Comparison of ENCODE assay signal across 8 mouse cellular contexts in genomic region chr9:117393626-117394525, GRCm38 (mm10).
A peak's percentile ranks its signal among the peaks of the same experiment; 100 is the strongest.
DNase-seq lines count a peak whose midpoint lies in the region; ATAC-seq lines count a peak whose summit lies in the region.

No protein-coding gene starts in this region.

- DNase-seq in hindbrain, embryonic 11.5 days (ENCODE audit: low spot score): no peak
- peak; percentile 59 for DNase-seq in adrenal gland, postnatal 14 days
- DNase-seq in kidney, postnatal 14 days: peak; percentile 88
- peak; percentile 35 for DNase-seq in ovary, postnatal 36 days (ENCODE audit: low spot score)
- DNase-seq in thymus, postnatal 4 days: no peak
- DNase-seq in left cerebral cortex, adult 8-10 months (ENCODE audit: low spot score in 2 of 2): no peak

- WGBS in hindbrain, embryonic 13.5 days: 60% methylated on average over 18 of the region's 18 CpGs
- 83% methylated on average over 18 of the region's 18 CpGs for WGBS in hindbrain, embryonic 11.5 days
- 47% methylated on average over 18 of the region's 18 CpGs for WGBS in heart, embryonic 11.5 days (ENCODE audit: insufficient replicate concordance)

- no peaks in the 10 kb centered on the region for H3K27me3 ChIP-seq in hindbrain, embryonic 13.5 days
- H3K27me3 ChIP-seq in hindbrain, embryonic 11.5 days (ENCODE audit: control insufficient read depth, insufficient read depth, low read length): no peaks in the 10 kb centered on the region
- H3K27me3 ChIP-seq in heart, embryonic 11.5 days (ENCODE audit: control insufficient read depth, insufficient read depth, low read length): no peaks in the 10 kb centered on the region

- no peak overlapping the region for H3K4me2 ChIP-seq in hindbrain, embryonic 13.5 days
- H3K4me2 ChIP-seq in hindbrain, embryonic 11.5 days (replicated peaks; ENCODE audit: low read depth, low read length): no peak overlapping the region
- no peak overlapping the region for H3K4me2 ChIP-seq in heart, embryonic 11.5 days

- H3K9me3 ChIP-seq in hindbrain, embryonic 13.5 days: no peaks in the 10 kb centered on the region
- H3K9me3 ChIP-seq in hindbrain, embryonic 11.5 days (ENCODE audit: control insufficient read depth, low read length): no peaks in the 10 kb centered on the region
- no peaks in the 10 kb centered on the region for H3K9me3 ChIP-seq in heart, embryonic 11.5 days (replicated peaks; ENCODE audit: control insufficient read depth, low read length)

- H3K36me3 ChIP-seq in hindbrain, embryonic 13.5 days: no peaks in the 10 kb centered on the region
- no peaks in the 10 kb centered on the region for H3K36me3 ChIP-seq in hindbrain, embryonic 11.5 days (ENCODE audit: control insufficient read depth, insufficient read depth, low read length)
- H3K36me3 ChIP-seq in heart, embryonic 11.5 days (ENCODE audit: control insufficient read depth, insufficient read depth, low read length): no peaks in the 10 kb centered on the region

- H3K9ac ChIP-seq in hindbrain, embryonic 13.5 days: no peak overlapping the region
- H3K9ac ChIP-seq in hindbrain, embryonic 11.5 days (ENCODE audit: low read depth, low read length): no peak overlapping the region
- no peak overlapping the region for H3K9ac ChIP-seq in heart, embryonic 11.5 days (ENCODE audit: low read depth, low read length)

- H3K4me3 ChIP-seq in hindbrain, embryonic 13.5 days: no peak overlapping the region
- H3K4me3 ChIP-seq in hindbrain, embryonic 11.5 days (ENCODE audit: low read depth, low read length): no peak overlapping the region
- no peak overlapping the region for H3K4me3 ChIP-seq in heart, embryonic 11.5 days (ENCODE audit: low read depth, low read length)

- ATAC-seq in hindbrain, embryonic 13.5 days (ENCODE audit: low FRiP score): no peak
- ATAC-seq in hindbrain, embryonic 11.5 days (ENCODE audit: low FRiP score): no peak
- ATAC-seq in heart, embryonic 11.5 days (replicated peaks; ENCODE audit: insufficient number of reproducible peaks, low FRiP score, low TSS enrichment): peak; percentile 52; the same call in 1 of the 2 replicates

- H3K4me1 ChIP-seq in hindbrain, embryonic 13.5 days (replicated peaks): 0 out of 2 replicates have a peak, but pooled peaks cover 7% of the 10 kb centered on the region
- H3K4me1 ChIP-seq in hindbrain, embryonic 11.5 days (replicated peaks; ENCODE audit: control insufficient read depth, insufficient read depth, low read length): no peaks in the 10 kb centered on the region
- 0 out of 2 replicates have a peak, but pooled peaks cover 2% of the 10 kb centered on the region for H3K4me1 ChIP-seq in heart, embryonic 11.5 days (ENCODE audit: control insufficient read depth, insufficient read depth, low read length)

- H3K27ac ChIP-seq in hindbrain, embryonic 13.5 days: peak overlapping the region; percentile 41; the same call in 1 of the 2 replicates
- H3K27ac ChIP-seq in hindbrain, embryonic 11.5 days (ENCODE audit: low read depth, low read length): no peak overlapping the region
- H3K27ac ChIP-seq in heart, embryonic 11.5 days (ENCODE audit: low read depth, low read length): no peak overlapping the region

Comparison
In these comparisons a context has a peak if more than half of its experiments do, and no peak if none do; other contexts are left out.
1. DNase-seq: peak in adrenal gland, postnatal 14 days (single experiment), kidney, postnatal 14 days (single experiment) and ovary, postnatal 36 days (single experiment); none in hindbrain, embryonic 11.5 days (single experiment), thymus, postnatal 4 days (single experiment) and left cerebral cortex, adult 8-10 months (0 of 2).